Mouse (Mus musculus) olfactory bulb, adult 2 months (tissue): ENCODE measurements at regions not wholly inside any gene's neighbourhood (a gene's known extent, or its start where the extent isn't known, plus 50 kb on each side); places are given as distances from the start of the nearest gene placed in this dataset.

Experiments used
- CTCF ChIP-seq: fragments of 200-500 bp; IDR thresholded peaks from 2 replicates; pipeline ENCODE4 v1.5.1; 2012; ENCODE audit warnings: low read depth, mild to moderate bottlenecking, low read length, moderate library complexity; ENCODE audit not compliant: insufficient read depth
- POLR2A ChIP-seq: fragments of 200-500 bp; IDR thresholded peaks from 2 replicates; pipeline ENCODE4 v1.6.1; 2012; ENCODE audit warnings: mild to moderate bottlenecking, low read depth, low read length, moderate library complexity; ENCODE audit not compliant: insufficient read depth

- TF ChIP-seq CTCF: no peak
- no peak for TF ChIP-seq POLR2A
These were observed 298.4 kb downstream of the Ets1 start for GRCm38 (mm10) chr9:32934436-32934835.
